Mouse (Mus musculus) forebrain, embryonic 10.5 days (tissue): Measurements from ENCODE around the gene Tmem263. TPM values are rescaled to one million over a fixed set of nuclear protein-coding genes. Genes with fewer than 3 reads are reported as not detected.

Source experiments
- DNase-seq: peaks from one replicate; pipeline ENCODE4 v3.0.0-alpha.2; 2017; ENCODE audit warnings: low spot score; ENCODE audit errors: extremely low spot score
- H3K27ac ChIP-seq: fragments of 300-500 bp; sonication (generic); 2 replicates; pipeline ENCODE4 v1.5.1; 2016; ENCODE audit warnings: mild to moderate bottlenecking
- H3K27me3 ChIP-seq: fragments of 300-500 bp; sonication (generic); 2 replicates; pipeline ENCODE4 v1.6.1; 2016; ENCODE audit warnings: mild to moderate bottlenecking; ENCODE audit not compliant: poor library complexity, severe bottlenecking
- H3K36me3 ChIP-seq: fragments of 300-500 bp; sonication (generic); replicated peaks from 2 replicates; pipeline ENCODE4 v1.6.1; 2016; ENCODE audit warnings: mild to moderate bottlenecking, moderate library complexity
- H3K4me1 ChIP-seq: fragments of 300-500 bp; sonication (generic); 2 replicates; pipeline ENCODE4 v1.6.1; 2016
- H3K4me3 ChIP-seq: fragments of 300-500 bp; sonication (generic); 2 replicates; pipeline ENCODE4 v1.5.1; 2016; ENCODE audit warnings: mild to moderate bottlenecking, moderate library complexity
- H3K9me3 ChIP-seq: fragments of 300-500 bp; sonication (generic); 2 replicates; pipeline ENCODE4 v1.6.1; 2016; ENCODE audit warnings: mild to moderate bottlenecking, moderate library complexity
- WGBS: fragments of 180-500 bp; shearing (Covaris S2); methylation state at CpG from one replicate; pipeline ENCODE4 v1.1.7; 2016; 5-methylcytosine and 5-hydroxymethylcytosine counted together
- polyA plus RNA-seq: library from polyadenylated mRNA; unstranded; fragments of >200 nt; fragmentation: Nextera tagmentation; extraction: Ambion mirVana; gene quantifications from 2 replicates; pipeline ENCODE4 v1.2.1, GENCODE M21; 2016

Tmem263 gene
- polyA plus RNA-seq: 49.8 and 51.3 TPM in 2 replicates

GRCm38 (mm10) chr10:85102247-85103084 lies at the start of gene Tmem263, which contains the start of gene Fhl4:
Gene Tmem263 (plus strand): TSS chr10:85102627.
Gene Fhl4 (minus strand): TSS chr10:85102495.
- no peaks in the 10 kb centered on the region for H3K36me3 ChIP-seq
- peaks cover 21% of the 10 kb centered on the region for H3K4me1 ChIP-seq
- under 1% methylated on average over 74 of the region's 96 CpGs for WGBS
- peak within 1 kb of the TSS; percentile 97 for H3K27ac ChIP-seq
- H3K9me3 ChIP-seq: no peaks in the 10 kb centered on the region
- peak; percentile 91 for DNase-seq
- H3K27me3 ChIP-seq: no peaks in the 10 kb centered on the region
- peak within 1 kb of the TSS; percentile 81 for H3K4me3 ChIP-seq

DNA sequence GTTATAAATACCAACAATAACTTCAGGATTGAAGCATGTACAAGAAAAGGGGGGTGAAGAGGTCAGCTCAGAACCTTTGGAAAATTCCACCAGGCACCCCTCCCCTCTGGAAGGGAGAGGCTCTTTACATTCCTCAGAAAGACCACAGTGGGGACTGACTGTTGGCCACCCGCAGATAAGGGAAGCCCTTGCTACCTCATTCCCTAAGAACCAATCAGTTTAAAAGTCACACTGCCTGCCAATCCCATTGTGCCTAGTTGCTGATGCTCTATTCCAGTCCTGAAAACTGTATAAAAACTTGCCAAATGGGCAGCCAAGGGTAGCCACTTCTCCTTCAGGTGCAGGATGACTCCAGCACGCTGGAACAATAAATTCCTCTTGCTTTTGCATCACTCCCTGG lies 47.6 kb upstream of the Tmem263 start:
- whole genome bisulfite sequencing: 90% methylated on average over 2 of the region's 2 CpGs
- Histone ChIP-seq H3K27ac (no peak overlapping the region), H3K4me3 (no peak overlapping the region), H3K36me3 (no peaks in the 10 kb centered on the region), H3K27me3 (peaks cover 6% of the 10 kb centered on the region; the same call in 1 of the 2 replicates), H3K9me3 (no peaks in the 10 kb centered on the region), H3K4me1 (peaks cover 4% of the 10 kb centered on the region; the same call in 1 of the 2 replicates)
- DNase-seq: no peak

DNA sequence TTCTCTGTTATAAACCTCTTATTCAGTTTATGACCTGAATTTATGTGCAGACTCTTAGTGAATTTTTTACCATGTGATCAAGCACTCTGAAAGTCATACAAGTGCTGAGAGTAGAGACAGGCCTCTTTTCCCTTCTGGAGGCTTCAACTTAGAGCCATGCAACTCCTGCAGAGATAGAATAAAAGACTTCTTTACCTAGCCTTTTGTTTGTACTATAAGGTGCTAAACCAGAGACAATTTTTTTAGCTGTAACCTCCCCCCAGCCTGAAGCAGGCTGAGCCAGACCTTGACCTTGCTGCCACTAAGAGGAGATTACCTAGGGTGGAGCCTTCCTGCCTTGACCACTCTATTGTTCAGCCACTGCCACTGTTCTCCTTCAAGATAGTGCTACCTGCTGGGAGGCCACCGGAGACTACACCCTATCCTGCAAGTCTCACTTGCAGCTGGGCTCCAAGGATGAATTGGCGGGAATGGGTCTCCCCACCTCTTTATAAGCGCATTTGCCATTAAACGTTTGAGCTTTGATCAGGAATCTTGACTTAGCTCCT lies 30.7 kb upstream of the Tmem263 start:
- Histone ChIP-seq H3K36me3 (no peaks in the 10 kb centered on the region), H3K4me3 (no peak overlapping the region), H3K27me3 (no peaks in the 10 kb centered on the region), H3K9me3 (no peaks in the 10 kb centered on the region), H3K27ac (no peak overlapping the region), H3K4me1 (no peaks in the 10 kb centered on the region)
- DNase-seq: no peak
- WGBS: 60% methylated on average over 4 of the region's 4 CpGs

DNA sequence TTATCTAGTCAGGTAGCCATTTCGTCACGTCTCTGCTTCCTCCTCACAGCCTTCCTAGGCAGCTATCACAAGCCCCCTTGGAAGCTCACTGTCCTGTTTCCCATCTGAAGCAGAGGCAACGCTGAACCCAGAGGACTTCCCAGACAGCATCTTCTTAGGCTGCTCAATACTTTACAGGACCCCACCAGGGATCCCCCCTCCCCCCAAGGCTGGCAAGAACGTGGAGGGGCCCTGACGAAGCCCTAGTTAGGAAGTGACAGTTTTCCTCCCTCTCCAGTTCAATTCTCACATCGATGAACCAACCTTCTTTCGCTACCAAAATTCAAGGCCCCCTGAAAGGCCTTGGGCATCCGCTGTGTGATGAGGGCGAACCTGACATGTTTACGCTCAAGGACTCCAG lies 586 bp upstream of the Tmem263 start:
- H3K27me3 ChIP-seq: no peaks in the 10 kb centered on the region
- no peak for DNase-seq
- H3K4me3 ChIP-seq: peak overlapping the region; percentile 81
- H3K9me3 ChIP-seq: no peaks in the 10 kb centered on the region
- no peaks in the 10 kb centered on the region for H3K36me3 ChIP-seq
- under 1% methylated on average over 10 of the region's 10 CpGs for WGBS
- peaks cover 21% of the 10 kb centered on the region for H3K4me1 ChIP-seq
- peak overlapping the region; percentile 97 for H3K27ac ChIP-seq

DNA sequence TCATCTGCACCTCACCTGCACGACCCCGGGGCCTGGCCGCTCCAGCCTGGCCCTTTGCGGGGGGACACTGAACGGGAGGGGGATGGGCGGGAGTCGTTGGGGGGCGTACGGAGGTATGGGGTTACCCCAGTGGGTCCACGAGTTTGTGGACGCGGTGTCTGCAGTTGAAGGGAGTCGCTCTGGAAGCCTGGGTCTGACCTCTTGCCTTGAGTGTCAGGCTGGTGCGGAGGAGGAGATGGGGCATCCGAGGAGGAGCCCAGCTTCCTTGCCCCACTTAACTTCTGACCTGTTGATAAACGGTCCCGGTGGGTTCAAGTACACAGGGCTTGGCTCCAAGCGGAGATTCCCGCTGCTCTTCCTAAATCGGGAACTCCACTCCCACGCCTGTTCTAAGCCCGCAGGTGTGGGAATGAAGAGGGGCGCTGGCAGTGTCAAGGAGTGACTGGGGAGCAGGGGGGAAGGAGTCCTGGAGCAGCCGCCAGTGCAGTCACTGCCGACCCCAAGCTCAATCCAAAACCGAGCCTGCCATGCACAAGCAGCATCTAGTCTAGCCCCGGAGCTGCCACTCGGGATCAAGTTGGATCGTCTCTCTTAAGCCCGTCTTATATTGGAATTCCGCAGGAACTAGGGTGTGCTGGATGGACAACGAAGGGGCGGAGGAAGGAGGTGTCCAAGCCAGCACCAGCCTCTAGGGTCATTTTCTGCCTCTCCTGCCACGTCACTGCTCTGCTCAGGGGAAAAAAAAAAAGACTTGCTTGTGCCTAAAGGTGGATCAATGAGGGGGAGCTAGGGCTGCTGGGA lies 858 bp downstream of the Tmem263 start:
- under 1% methylated on average over 34 of the region's 34 CpGs for WGBS

GRCm38 (mm10) chr10:85114409-85114808 lies 12.0 kb downstream of the Tmem263 start:
- no peaks in the 10 kb centered on the region for H3K27me3 ChIP-seq
- no peak for DNase-seq
- WGBS: 90% methylated on average over 4 of the region's 4 CpGs
- no peaks in the 10 kb centered on the region for H3K9me3 ChIP-seq
- no peak overlapping the region for H3K4me3 ChIP-seq
- peaks cover 62% of the 10 kb centered on the region for H3K36me3 ChIP-seq
- no peaks in the 10 kb centered on the region for H3K4me1 ChIP-seq
- H3K27ac ChIP-seq: no peak overlapping the region

More for the DNA sequence above, 858 bp downstream of the Tmem263 start:
- peak overlapping the region; percentile 81 for H3K4me3 ChIP-seq
- peak overlapping the region; percentile 97 for H3K27ac ChIP-seq
- DNase-seq: peak; percentile 48
- no peaks in the 10 kb centered on the region for H3K36me3 ChIP-seq
- no peaks in the 10 kb centered on the region for H3K9me3 ChIP-seq
- H3K27me3 ChIP-seq: no peaks in the 10 kb centered on the region
- H3K4me1 ChIP-seq: peaks cover 21% of the 10 kb centered on the region

GRCm38 (mm10) chr10:85125184-85125583 lies 22.8 kb downstream of the Tmem263 start:
- 88% methylated on average over 13 of the region's 13 CpGs for WGBS
- Histone ChIP-seq H3K27me3 (no peaks in the 10 kb centered on the region), H3K27ac (no peak overlapping the region), H3K4me3 (no peak overlapping the region), H3K9me3 (no peaks in the 10 kb centered on the region), H3K4me1 (peaks cover 21% of the 10 kb centered on the region), H3K36me3 (peaks cover 64% of the 10 kb centered on the region)
- DNase-seq: no peak

DNA sequence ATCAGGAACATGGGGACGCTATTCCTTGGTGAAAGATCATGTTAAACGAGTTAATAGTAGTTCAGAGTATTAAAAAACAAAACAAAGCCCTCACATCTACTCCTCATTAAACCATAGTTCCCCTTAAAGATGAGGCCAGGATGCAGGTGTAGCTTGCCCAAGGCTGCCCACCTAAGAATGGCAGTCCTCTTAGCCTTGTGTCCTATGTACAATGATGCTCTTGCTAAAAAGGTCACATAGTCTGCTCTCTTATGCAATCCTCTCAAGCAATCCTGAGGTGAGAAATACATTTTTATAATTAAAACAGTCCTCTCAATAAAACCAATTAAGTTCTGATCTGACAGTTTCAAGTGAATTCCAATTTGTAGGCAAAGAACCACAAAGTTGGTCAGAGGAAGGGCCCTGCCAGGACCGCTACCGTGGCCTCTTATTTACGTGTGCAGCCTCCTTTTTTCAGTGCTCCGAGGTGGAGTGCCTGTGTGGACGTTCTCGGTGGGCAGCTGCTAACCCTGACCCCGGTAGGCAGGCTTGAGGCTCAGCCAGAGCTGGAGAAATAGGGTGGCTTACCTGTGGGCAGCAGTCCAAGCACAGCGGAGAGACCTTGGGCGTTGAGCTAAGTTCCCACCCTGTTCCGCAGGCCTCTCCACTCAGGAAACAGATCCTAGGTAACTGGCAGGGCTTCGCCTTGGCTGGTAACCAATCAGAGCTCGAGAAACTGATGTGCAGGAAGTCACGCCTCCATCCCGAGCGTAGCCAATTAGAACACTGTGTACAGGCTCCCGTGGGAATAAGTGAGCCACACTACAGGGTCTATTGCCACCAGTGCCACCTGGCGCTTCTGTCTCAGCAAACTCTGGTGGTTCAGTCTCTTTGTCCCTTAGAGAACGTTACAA lies 25.2 kb downstream of the Tmem263 start, which contains the start of gene Mterf2:
Gene Mterf2 (minus strand): TSS at position 633 of the 893 bp plus-strand sequence.
- H3K4me1 ChIP-seq: peaks cover 21% of the 10 kb centered on the region
- peak; percentile 90 for DNase-seq
- no peaks in the 10 kb centered on the region for H3K27me3 ChIP-seq
- H3K36me3 ChIP-seq: peaks cover 42% of the 10 kb centered on the region
- no peaks in the 10 kb centered on the region for H3K9me3 ChIP-seq
- H3K4me3 ChIP-seq: peak within 1 kb of the TSS; percentile 71
- peak within 1 kb of the TSS; percentile 86 for H3K27ac ChIP-seq
- 7% methylated on average over 20 of the region's 20 CpGs for WGBS

- Histone ChIP-seq H3K27ac (peak overlapping the region; percentile 86), H3K27me3 (no peaks in the 10 kb centered on the region), H3K36me3 (peaks cover 39% of the 10 kb centered on the region), H3K4me3 (peak overlapping the region; percentile 71), H3K9me3 (no peaks in the 10 kb centered on the region), H3K4me1 (peaks cover 21% of the 10 kb centered on the region)
- DNase-seq: no peak
- 27% methylated on average over 7 of the region's 7 CpGs for WGBS
Observed at GRCm38 (mm10) chr10:85128453-85128852, 26.0 kb downstream of the Tmem263 start.

GRCm38 (mm10) chr10:85136573-85136972 lies 34.1 kb downstream of the Tmem263 start:
- 93% methylated on average over 6 of the region's 6 CpGs for WGBS
- Histone ChIP-seq H3K4me1 (peaks cover 5% of the 10 kb centered on the region; the same call in 1 of the 2 replicates), H3K27ac (no peak overlapping the region), H3K36me3 (peaks cover 36% of the 10 kb centered on the region), H3K9me3 (no peaks in the 10 kb centered on the region), H3K4me3 (no peak overlapping the region), H3K27me3 (no peaks in the 10 kb centered on the region)
- no peak for DNase-seq

DNA sequence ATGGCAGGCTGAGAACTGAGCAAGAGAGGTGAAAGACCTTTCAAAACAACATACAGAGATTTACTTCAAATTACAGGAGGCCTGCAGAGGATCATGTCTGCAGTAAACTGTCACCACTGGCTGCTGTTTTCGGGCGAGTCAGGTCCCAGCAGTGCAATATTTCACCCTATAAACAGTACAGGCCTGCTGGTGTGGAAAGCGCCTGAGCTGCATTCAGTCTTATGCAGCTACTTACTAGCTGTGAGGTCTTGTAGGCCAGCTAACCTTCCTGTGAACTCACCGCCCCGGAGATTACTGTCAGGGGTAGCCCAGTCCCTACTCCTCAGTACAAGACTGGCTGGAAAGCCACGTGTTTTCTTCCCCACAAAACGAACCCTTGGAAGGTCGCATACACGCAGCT lies 39.0 kb downstream of the Tmem263 start:
- Histone ChIP-seq H3K36me3 (peaks cover 64% of the 10 kb centered on the region), H3K27ac (no peak overlapping the region), H3K4me3 (no peak overlapping the region), H3K27me3 (no peaks in the 10 kb centered on the region), H3K9me3 (no peaks in the 10 kb centered on the region), H3K4me1 (peaks cover 5% of the 10 kb centered on the region; the same call in 1 of the 2 replicates)
- no peak for DNase-seq
- WGBS: 90% methylated on average over 9 of the region's 9 CpGs

- H3K36me3 ChIP-seq: peaks cover 71% of the 10 kb centered on the region
- no peak overlapping the region for H3K27ac ChIP-seq
- 93% methylated on average over 14 of the region's 14 CpGs for WGBS
Observed at GRCm38 (mm10) chr10:85146282-85146681, 43.9 kb downstream of the Tmem263 start.

More at GRCm38 (mm10) chr10:85146282-85146681, 43.9 kb downstream of the Tmem263 start:
- DNase-seq: no peak
- Histone ChIP-seq H3K4me1 (no peaks in the 10 kb centered on the region), H3K9me3 (no peaks in the 10 kb centered on the region), H3K27me3 (no peaks in the 10 kb centered on the region), H3K4me3 (no peak overlapping the region)
